Mouse (Mus musculus) forebrain, embryonic 14.5 days (tissue): ENCODE data around the gene Atp6v0d1. TPM values are rescaled to one million over a fixed set of nuclear protein-coding genes. Genes with fewer than 3 reads are reported as not detected.

ENCODE experiments used
- ATAC-seq: fragments of 200-750 bp; cut with Nextera tagmentation; 2 replicates; pipeline ENCODE4 v1.8.0; 2017; ENCODE audit warnings: mild to moderate bottlenecking, moderate library complexity
- DNase-seq: peaks from one replicate; pipeline ENCODE4 v3.0.0-alpha.2; 2015; ENCODE audit warnings: low spot score
- H3K27ac ChIP-seq: fragments of 300-500 bp; sonication (generic); 2 replicates; pipeline ENCODE4 v1.5.1; 2014; ENCODE audit warnings: low read depth, mild to moderate bottlenecking, control low read depth, low read length, moderate library complexity
- H3K27me3 ChIP-seq: fragments of 300-500 bp; sonication (generic); replicated peaks from 2 replicates; pipeline ENCODE4 v1.6.1; 2014; ENCODE audit warnings: low read length, control low read depth, mixed read lengths; ENCODE audit not compliant: control insufficient read depth, insufficient read depth
- H3K36me3 ChIP-seq: fragments of 300-500 bp; sonication (generic); 2 replicates; pipeline ENCODE4 v1.6.1; 2014; ENCODE audit warnings: low read length, control low read depth; ENCODE audit not compliant: control insufficient read depth, insufficient read depth
- H3K4me1 ChIP-seq: fragments of 300-500 bp; sonication (generic); 2 replicates; pipeline ENCODE4 v1.6.1; 2014; ENCODE audit warnings: antibody characterized with exemption, low read length, control low read depth; ENCODE audit not compliant: control insufficient read depth, insufficient read depth
- H3K4me2 ChIP-seq: fragments of 300-500 bp; sonication (generic); 2 replicates; pipeline ENCODE4 v1.6.1; 2014; ENCODE audit warnings: mild to moderate bottlenecking, control low read depth, low read length
- H3K4me3 ChIP-seq: fragments of 300-500 bp; sonication (generic); 2 replicates; pipeline ENCODE4 v1.5.1; 2014; ENCODE audit warnings: low read depth, low read length, control low read depth
- H3K9ac ChIP-seq: fragments of 300-500 bp; sonication (generic); 2 replicates; pipeline ENCODE4 v1.6.1; 2014; ENCODE audit warnings: mild to moderate bottlenecking, low read length, control low read depth, moderate library complexity
- H3K9me3 ChIP-seq: fragments of 300-500 bp; sonication (generic); replicated peaks from 2 replicates; pipeline ENCODE4 v1.6.1; 2016; ENCODE audit warnings: low read length, control low read depth, mixed read lengths; ENCODE audit not compliant: control insufficient read depth
- WGBS: fragments of 180-500 bp; shearing (Covaris S2); extraction: QIAGEN DNeasy Blood & Tissue Kit; methylation state at CpG from one replicate; pipeline ENCODE4 v1.1.7; 2014; 5-methylcytosine and 5-hydroxymethylcytosine counted together
- polyA plus RNA-seq: library from polyadenylated mRNA; unstranded; fragments of >200 nt; fragmentation: Nextera tagmentation; extraction: Ambion mirVana; gene quantifications from 2 replicates; pipeline ENCODE4 v1.2.1, GENCODE M21; 2014

Atp6v0d1 gene
- polyA plus RNA-seq, 1 experiment from 2014 or later, result 194 TPM

GRCm38 (mm10) chr8:105521061-105521460, 44.8 kb downstream of the Atp6v0d1 start:
- Histone ChIP-seq H3K4me1 (peaks cover 11% of the 10 kb centered on the region), H3K4me2 (no peak overlapping the region), H3K27me3 (peaks cover 15% of the 10 kb centered on the region), H3K9me3 (no peaks in the 10 kb centered on the region), H3K27ac (peak overlapping the region; percentile 21; the same call in 1 of the 2 replicates), H3K4me3 (no peak overlapping the region), H3K36me3 (peaks cover 28% of the 10 kb centered on the region), H3K9ac (no peak overlapping the region)
- ATAC-seq (no peak), DNase-seq (peak; percentile 20)
- WGBS, result 2% methylated on average over 3 of the region's 3 CpGs

- 25% methylated on average over 5 of the region's 5 CpGs for WGBS
- peaks cover 11% of the 10 kb centered on the region for H3K4me1 ChIP-seq
- H3K27me3 ChIP-seq, result peaks cover 15% of the 10 kb centered on the region
- H3K36me3 ChIP-seq, result peaks cover 28% of the 10 kb centered on the region
- no peaks in the 10 kb centered on the region for H3K9me3 ChIP-seq
- no peak for DNase-seq
- no peak overlapping the region for H3K4me2 ChIP-seq
- no peak overlapping the region for H3K9ac ChIP-seq
- 0 out of 2 replicates have a peak overlapping the region, but pooled peaks have one; percentile 21 for H3K27ac ChIP-seq
- H3K4me3 ChIP-seq, result no peak overlapping the region
- no peak for ATAC-seq
These were observed 45.3 kb downstream of the Atp6v0d1 start for GRCm38 (mm10) chr8:105520521-105520920.

GRCm38 (mm10) chr8:105519591-105519990, 46.3 kb downstream of the Atp6v0d1 start:
- peaks cover 11% of the 10 kb centered on the region for H3K4me1 ChIP-seq
- H3K27ac ChIP-seq, result no peak overlapping the region
- WGBS, result 11% methylated on average over 2 of the region's 2 CpGs
- H3K27me3 ChIP-seq, result peaks cover 15% of the 10 kb centered on the region
- no peaks in the 10 kb centered on the region for H3K9me3 ChIP-seq
- H3K9ac ChIP-seq, result peak overlapping the region; percentile 66; the same call in 1 of the 2 replicates
- peaks cover 20% of the 10 kb centered on the region for H3K36me3 ChIP-seq
- DNase-seq, result no peak
- peak overlapping the region; percentile 42 for H3K4me3 ChIP-seq
- peak overlapping the region; percentile 76; the same call in 1 of the 2 replicates for H3K4me2 ChIP-seq
- no peak for ATAC-seq

GRCm38 (mm10) chr8:105518436-105519313, 47.2 kb downstream of the Atp6v0d1 start, which contains the start of gene Hsd11b2:
TSS of gene Hsd11b2 (plus strand) at chr8:105518755.
- peak within 1 kb of the TSS; percentile 76 for H3K4me2 ChIP-seq
- H3K27me3 ChIP-seq, result peaks cover 15% of the 10 kb centered on the region
- no peak within 1 kb of the TSS for H3K27ac ChIP-seq
- H3K36me3 ChIP-seq, result peaks cover 12% of the 10 kb centered on the region
- DNase-seq (peak; percentile 65), ATAC-seq (peak; percentile 80)
- H3K9me3 ChIP-seq, result no peaks in the 10 kb centered on the region
- peak within 1 kb of the TSS; percentile 66 for H3K9ac ChIP-seq
- peak within 1 kb of the TSS; percentile 42 for H3K4me3 ChIP-seq
- under 1% methylated on average over 64 of the region's 68 CpGs for WGBS
- peaks cover 11% of the 10 kb centered on the region for H3K4me1 ChIP-seq

- DNase-seq (no peak), ATAC-seq (no peak)
- H3K4me3 ChIP-seq, result no peak overlapping the region
- no peak overlapping the region for H3K4me2 ChIP-seq
- 0 out of 2 replicates have a peak, but pooled peaks cover 5% of the 10 kb centered on the region for H3K36me3 ChIP-seq
- WGBS, result 52% methylated on average over 8 of the region's 8 CpGs
- no peak overlapping the region for H3K9ac ChIP-seq
- H3K27ac ChIP-seq, result no peak overlapping the region
- peaks cover 15% of the 10 kb centered on the region for H3K27me3 ChIP-seq
- peaks cover 11% of the 10 kb centered on the region for H3K4me1 ChIP-seq
- H3K9me3 ChIP-seq, result no peaks in the 10 kb centered on the region
These were observed 48.5 kb downstream of the Atp6v0d1 start for GRCm38 (mm10) chr8:105517346-105517745.

- Histone ChIP-seq H3K4me3 (no peak overlapping the region), H3K4me2 (peak overlapping the region; percentile 39), H3K27ac (no peak overlapping the region), H3K36me3 (no peaks in the 10 kb centered on the region), H3K9ac (peak overlapping the region; percentile 43; the same call in 1 of the 2 replicates), H3K9me3 (no peaks in the 10 kb centered on the region), H3K4me1 (peaks cover 10% of the 10 kb centered on the region), H3K27me3 (peaks cover 15% of the 10 kb centered on the region)
- peak; percentile 85 for DNase-seq
- ATAC-seq, result peak; percentile 54
- 13% methylated on average over 12 of the region's 12 CpGs for WGBS
These were observed 49.7 kb downstream of the Atp6v0d1 start for GRCm38 (mm10) chr8:105516018-105516645.

GRCm38 (mm10) chr8:105514656-105515055, 51.2 kb downstream of the Atp6v0d1 start:
- WGBS, result 81% methylated on average over 5 of the region's 5 CpGs
- Histone ChIP-seq H3K9ac (no peak overlapping the region), H3K9me3 (no peaks in the 10 kb centered on the region), H3K27ac (no peak overlapping the region), H3K27me3 (peaks cover 15% of the 10 kb centered on the region), H3K36me3 (no peaks in the 10 kb centered on the region), H3K4me3 (no peak overlapping the region), H3K4me2 (no peak overlapping the region), H3K4me1 (peaks cover 6% of the 10 kb centered on the region; the same call in 1 of the 2 replicates)
- DNase-seq (no peak), ATAC-seq (no peak)

GRCm38 (mm10) chr8:105514194-105514593, 51.7 kb downstream of the Atp6v0d1 start:
- Histone ChIP-seq H3K36me3 (no peaks in the 10 kb centered on the region), H3K27me3 (peaks cover 15% of the 10 kb centered on the region), H3K4me1 (peaks cover 6% of the 10 kb centered on the region; the same call in 1 of the 2 replicates), H3K27ac (no peak overlapping the region), H3K9ac (no peak overlapping the region), H3K4me2 (no peak overlapping the region), H3K4me3 (no peak overlapping the region), H3K9me3 (no peaks in the 10 kb centered on the region)
- 88% methylated on average over 6 of the region's 6 CpGs for WGBS
- ATAC-seq (no peak), DNase-seq (no peak)
